In genomic region chr15:12321091-12321787, GRCm38 (mm10) we compare ENCODE assay signal across 8 mouse cellular contexts. TPM values are rescaled to one million over a fixed set of nuclear protein-coding genes. Genes with fewer than 3 reads are reported as not detected.
DNase-seq lines count a peak whose midpoint lies in the region; ATAC-seq and TF ChIP-seq lines count a peak whose summit lies in the region.

Gene Golph3 (plus strand): TSS chr15:12321450.

- DNase-seq in B cell, adult 2 months, result peak; percentile 95 to 97
- peak; percentile 93 for DNase-seq in brain, adult 2 months (ENCODE audit: low read depth, low spot score)
- peak; percentile 72 for DNase-seq in liver, adult 2 months (ENCODE audit: extremely low read depth, low read depth, low spot score)
- peak; percentile 94 for DNase-seq in splenic B cell, adult 2 months (ENCODE audit: low read depth, low spot score)

- peak; percentile 92 for ATAC-seq in erythroblast, adult 5-6 weeks (replicated peaks; ENCODE audit: low FRiP score, poor library complexity, severe bottlenecking)
- ATAC-seq in heart, embryonic 11.5 days (replicated peaks; ENCODE audit: insufficient number of reproducible peaks, low FRiP score, low TSS enrichment), result peak; percentile 87
- ATAC-seq in kidney, embryonic 16.5 days (ENCODE audit: low FRiP score, low TSS enrichment), result peak; percentile 95

- peak within 1 kb of the TSS; percentile 99 for H3K9ac ChIP-seq in heart, embryonic 11.5 days (ENCODE audit: low read depth, low read length)
- peak within 1 kb of the TSS; percentile 98 for H3K9ac ChIP-seq in kidney, embryonic 16.5 days (replicated peaks; ENCODE audit: low read length)
- H3K9ac ChIP-seq in liver, adult 2 months (ENCODE audit: low read depth, low read length), result peak within 1 kb of the TSS; percentile 98

- no peaks in the 10 kb centered on the region for H3K36me3 ChIP-seq in heart, embryonic 11.5 days (ENCODE audit: control insufficient read depth, insufficient read depth, low read length)
- H3K36me3 ChIP-seq in kidney, embryonic 16.5 days (ENCODE audit: insufficient read depth, low read length), result no peaks in the 10 kb centered on the region
- H3K36me3 ChIP-seq in liver, adult 2 months (ENCODE audit: control insufficient read depth, insufficient read depth, low read length), result no peaks in the 10 kb centered on the region
- peaks cover 7% of the 10 kb centered on the region for H3K36me3 ChIP-seq in myocyte (ENCODE audit: control insufficient read depth, insufficient read depth)
- H3K36me3 ChIP-seq in splenic B cell, adult 2 months (ENCODE audit: control insufficient read depth, insufficient read depth, low read length, poor library complexity, severe bottlenecking), result no peaks in the 10 kb centered on the region; the same call in 1 of the 2 replicates

- H3K27ac ChIP-seq in heart, embryonic 11.5 days (ENCODE audit: low read depth, low read length), result peak within 1 kb of the TSS; percentile 96
- H3K27ac ChIP-seq in kidney, embryonic 16.5 days (ENCODE audit: low read length), result peak within 1 kb of the TSS; percentile 97
- peak within 1 kb of the TSS; percentile 94 for H3K27ac ChIP-seq in liver, adult 2 months (replicated peaks; ENCODE audit: insufficient read depth, low read depth, low read length)

- no peaks in the 10 kb centered on the region for H3K9me3 ChIP-seq in heart, embryonic 11.5 days (replicated peaks; ENCODE audit: control insufficient read depth, low read length)
- no peaks in the 10 kb centered on the region for H3K9me3 ChIP-seq in kidney, embryonic 16.5 days (ENCODE audit: low read length)

- H3K79me2 ChIP-seq in liver, adult 2 months (ENCODE audit: control insufficient read depth, insufficient read depth, low read length), result peaks cover 31% of the 10 kb centered on the region
- peaks cover 45% of the 10 kb centered on the region for H3K79me2 ChIP-seq in myocyte (ENCODE audit: control insufficient read depth, insufficient read depth)

- peaks cover 6% of the 10 kb centered on the region for H3K4me1 ChIP-seq in heart, embryonic 11.5 days (ENCODE audit: control insufficient read depth, insufficient read depth, low read length)
- H3K4me1 ChIP-seq in kidney, embryonic 16.5 days (ENCODE audit: insufficient read depth, low read length), result peaks cover 29% of the 10 kb centered on the region
- peaks cover 13% of the 10 kb centered on the region for H3K4me1 ChIP-seq in liver, adult 2 months (ENCODE audit: control insufficient read depth, insufficient read depth, low read length)

- peak; percentile 73; the same call in 1 of the 2 replicates for TF ChIP-seq POLR2A in liver, adult 2 months (IDR thresholded peaks at IDR 0.05; ENCODE audit: extremely low read depth, insufficient read depth, low read length)
- TF ChIP-seq POLR2A in myocyte (IDR thresholded peaks at IDR 0.05; ENCODE audit: insufficient read length, low read depth), result peak; percentile 82

- H3ac ChIP-seq in myocyte (ENCODE audit: control insufficient read depth, insufficient read length), result peak within 1 kb of the TSS; percentile 86

- peak within 1 kb of the TSS; percentile 86 for H3K4me2 ChIP-seq in heart, embryonic 11.5 days
- peak within 1 kb of the TSS; percentile 85 for H3K4me2 ChIP-seq in kidney, embryonic 16.5 days (replicated peaks; ENCODE audit: low read depth, low read length)
- peak within 1 kb of the TSS; percentile 98 for H3K4me2 ChIP-seq in myocyte (ENCODE audit: low read depth)

- WGBS in heart, embryonic 11.5 days (ENCODE audit: insufficient replicate concordance), result under 1% methylated on average over 73 of the region's 74 CpGs
- WGBS in kidney, embryonic 16.5 days, result under 1% methylated on average over 70 of the region's 74 CpGs
- WGBS in liver, adult 2 months, result under 1% methylated on average over 71 of the region's 74 CpGs

- no peak for TF ChIP-seq CTCF in liver, adult 2 months (IDR thresholded peaks at IDR 0.05; ENCODE audit: low read depth, low read length)

- 0 out of 2 replicates have a peak, but pooled peaks cover 2% of the 10 kb centered on the region for H3K27me3 ChIP-seq in heart, embryonic 11.5 days (ENCODE audit: control insufficient read depth, insufficient read depth, low read length)
- H3K27me3 ChIP-seq in kidney, embryonic 16.5 days (ENCODE audit: insufficient read depth, low read length), result 0 out of 2 replicates have a peak, but pooled peaks cover 2% of the 10 kb centered on the region
- H3K27me3 ChIP-seq in liver, adult 2 months (ENCODE audit: control insufficient read depth, insufficient read depth, low read length), result no peaks in the 10 kb centered on the region
- H3K27me3 ChIP-seq in myocyte (ENCODE audit: control insufficient read depth, insufficient read depth, insufficient read length), result no peaks in the 10 kb centered on the region
- no peaks in the 10 kb centered on the region for H3K27me3 ChIP-seq in splenic B cell, adult 2 months (ENCODE audit: control insufficient read depth, insufficient read depth, low read length, poor library complexity, severe bottlenecking)

- peak within 1 kb of the TSS; percentile 100 for H3K4me3 ChIP-seq in heart, embryonic 11.5 days (ENCODE audit: low read depth, low read length)
- H3K4me3 ChIP-seq in kidney, embryonic 16.5 days (ENCODE audit: low read length), result peak within 1 kb of the TSS; percentile 99
- peak within 1 kb of the TSS; percentile 93 for H3K4me3 ChIP-seq in liver, adult 2 months (ENCODE audit: insufficient read depth, low read depth, low read length)
- H3K4me3 ChIP-seq in myocyte, result peak within 1 kb of the TSS; percentile 74

TF ChIP-seq in myocyte, 11 proteins besides CTCF, POLR2A, EP300 and RAD21:
- TF ChIP-seq MAX (IDR thresholded peaks at IDR 0.05; ENCODE audit: low read depth), result no peak
- no peak for TF ChIP-seq USF1 (IDR thresholded peaks at IDR 0.05; ENCODE audit: low read depth)
- peak; percentile 91 for TF ChIP-seq POLR2AphosphoS2 (IDR thresholded peaks at IDR 0.05; ENCODE audit: insufficient read length, low read depth)
- no peak for TF ChIP-seq MYOG (IDR thresholded peaks at IDR 0.05; ENCODE audit: control insufficient read depth in 1 of 3, insufficient read depth in 1 of 3, insufficient read length in 2 of 3, low read depth in 2 of 3)
- no peak for TF ChIP-seq E2F4 (IDR thresholded peaks at IDR 0.05; ENCODE audit: insufficient read depth)
- no peak for TF ChIP-seq CEBPB (IDR thresholded peaks at IDR 0.05; ENCODE audit: insufficient read depth, poor library complexity, severe bottlenecking)
- TF ChIP-seq REST (IDR thresholded peaks at IDR 0.05; ENCODE audit: insufficient read depth, insufficient read length), result no peak
- no peak for TF ChIP-seq MYOD1 (IDR thresholded peaks at IDR 0.05; ENCODE audit: control insufficient read depth in 1 of 3, insufficient read length in 2 of 3, low read depth in 2 of 3)
- peak; percentile 81 for TF ChIP-seq SRF (IDR thresholded peaks at IDR 0.05; ENCODE audit: control insufficient read depth, insufficient read length, low read depth)
- no peak for TF ChIP-seq TCF12 (IDR thresholded peaks at IDR 0.05; ENCODE audit: insufficient read depth, poor library complexity, severe bottlenecking)
- TF ChIP-seq TCF3 (IDR thresholded peaks at IDR 0.05; ENCODE audit: insufficient read length, low read depth), result no peak

RNA-seq across cellular contexts. Expression of gene Golph3, which starts in this region (rescaled TPM):
- 68.6 and 68.8 TPM in 2 replicates for total RNA-seq in erythroblast, adult 5-6 weeks (2015; ENCODE audit: low replicate concordance)
- total RNA-seq in erythroblast, adult 5-6 weeks (2017; ENCODE audit: low replicate concordance), result 58.3 and 77.7 TPM in 2 replicates
- polyA plus RNA-seq in heart, embryonic 11.5 days (2014; fragmentation: Nextera tagmentation; extraction: Ambion mirVana), result 85.8 and 93.7 TPM in 2 replicates
- 81.5 and 84.7 TPM in 2 replicates for polyA plus RNA-seq in kidney, embryonic 16.5 days (2015; fragmentation: Nextera tagmentation; extraction: Ambion mirVana)
- 49.8 and 54.6 TPM in 2 replicates for total RNA-seq in liver, adult 2 months (2014; rRNA removed)
- polyA plus RNA-seq in liver, adult 2 months (2012; rRNA removed), result 48.0 and 52.4 TPM in 2 replicates
- polyA plus RNA-seq in myocyte (2012; fragmentation: generic; extraction: Trizol), result 55.4 TPM

Comparison
In these comparisons a context has a peak if more than half of its experiments do, and no peak if none do; other contexts are left out.
1. Peak in every context shown above with its lines: DNase-seq, ATAC-seq, H3K4me3 ChIP-seq and H3K27ac ChIP-seq.